Mouse (Mus musculus): Measurements from ENCODE around the gene Kng2.
"Not testable (repeated sequence)": the region's sequence is repeated elsewhere in the genome, so short reads cannot be mapped to it uniquely, and the experiment has no call there.

Kng2 gene

DNA sequence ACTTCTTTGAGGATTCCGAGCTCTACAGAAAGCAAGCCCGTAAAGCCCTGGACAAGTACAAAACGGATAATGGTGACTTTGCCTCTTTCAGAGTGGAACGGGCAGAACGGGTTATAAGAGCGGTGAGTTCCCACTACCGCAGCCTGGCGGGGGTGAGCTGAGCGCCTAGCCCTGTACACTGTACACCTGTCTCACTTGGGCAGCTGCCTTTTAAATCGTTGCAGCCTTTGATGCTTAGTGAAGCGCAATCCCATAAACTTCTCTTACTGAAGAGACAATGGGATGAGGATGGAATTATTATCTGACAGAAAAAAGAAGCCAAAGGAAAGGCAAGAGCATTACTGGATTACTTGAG, 73.2 kb downstream of the Kng2 start:
- no peak for DNase-seq (ENCODE audit: low read depth, low spot score)

DNA sequence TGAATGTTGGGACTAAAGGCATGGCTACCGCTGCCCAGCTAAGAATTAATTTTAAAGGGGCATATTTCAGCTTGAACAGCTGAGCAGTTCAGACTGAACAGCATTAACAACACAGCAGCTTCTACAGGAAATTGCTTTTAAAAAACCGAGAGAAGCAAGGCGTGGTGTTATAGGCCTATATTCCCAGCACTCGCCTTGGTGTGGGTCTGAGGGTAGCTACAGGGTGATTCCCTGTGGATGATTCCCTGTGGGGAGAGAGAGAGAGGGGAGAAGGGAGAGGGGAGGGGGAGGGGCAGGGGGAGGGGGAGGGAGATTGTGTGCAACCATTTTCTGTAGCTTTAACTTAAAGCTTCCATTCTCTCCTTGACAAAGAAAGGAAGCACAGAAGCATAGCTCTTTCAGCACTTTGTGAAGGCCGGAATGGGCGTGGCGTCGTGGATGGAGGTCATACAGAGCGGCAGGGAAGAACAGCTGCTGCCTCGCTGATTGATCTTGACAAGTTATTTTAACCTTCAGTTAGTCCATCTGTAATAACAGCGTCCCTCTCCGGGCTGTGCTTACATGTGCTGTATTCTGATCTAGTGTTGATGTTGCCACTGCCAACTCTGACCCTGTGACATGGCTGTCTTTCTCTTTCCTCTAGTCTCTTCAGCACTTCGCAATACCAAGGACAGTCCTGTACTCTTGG, 73.7 kb downstream of the Kng2 start:
- peak; percentile 46 for DNase-seq (ENCODE audit: low read depth, low spot score)

DNA sequence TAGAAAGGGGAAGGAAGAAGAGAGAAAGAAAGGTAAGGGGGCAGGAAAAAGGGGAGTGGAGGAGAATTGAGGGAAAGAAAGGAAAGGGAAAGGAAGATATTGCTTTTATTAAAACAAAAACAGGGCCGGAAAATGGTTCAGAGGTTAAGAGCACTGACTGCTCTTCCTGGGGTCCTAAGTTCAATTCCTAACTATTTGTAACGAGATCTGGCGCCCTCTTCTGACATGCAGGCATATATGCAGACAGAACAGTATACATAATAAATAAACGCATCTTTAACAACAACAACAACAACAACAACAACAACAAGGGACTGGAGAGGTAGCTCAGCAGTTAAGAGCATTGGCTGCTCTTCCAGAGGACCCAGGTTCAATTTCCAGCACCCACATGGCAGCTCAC, 76.2 kb downstream of the Kng2 start:
- no peak for DNase-seq (ENCODE audit: low read depth, low spot score)

DNA sequence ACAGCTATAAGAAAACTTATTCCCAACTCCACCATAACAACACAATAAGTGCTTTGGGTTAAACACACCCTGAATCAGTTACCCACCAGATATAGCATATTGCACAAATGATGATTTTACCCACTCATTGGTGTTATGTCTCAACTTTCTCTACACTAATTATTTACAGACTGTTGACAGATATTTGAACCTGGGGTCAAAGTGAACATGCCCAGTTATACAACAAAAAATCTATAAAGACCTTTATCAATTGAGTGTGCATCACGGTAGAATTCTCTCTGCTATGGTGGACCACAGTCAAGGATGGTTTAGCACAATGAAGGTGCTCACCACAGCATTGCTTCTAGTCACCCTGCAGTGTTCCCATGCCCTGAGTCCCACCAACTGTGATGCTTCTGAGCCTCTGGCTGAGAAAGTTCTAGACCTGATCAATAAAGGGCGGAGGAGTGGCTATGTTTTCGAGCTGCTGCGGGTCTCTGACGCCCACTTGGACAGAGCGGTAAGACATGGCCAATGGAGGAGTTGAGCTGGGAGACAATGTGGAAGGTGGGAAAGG, 78.4 kb downstream of the Kng2 start, which contains the start of gene Hrg:
Gene Hrg, plus strand, starts transcription at position 233 of the 556 bp plus-strand sequence.
- no peak for DNase-seq (ENCODE audit: low read depth, low spot score)

DNA sequence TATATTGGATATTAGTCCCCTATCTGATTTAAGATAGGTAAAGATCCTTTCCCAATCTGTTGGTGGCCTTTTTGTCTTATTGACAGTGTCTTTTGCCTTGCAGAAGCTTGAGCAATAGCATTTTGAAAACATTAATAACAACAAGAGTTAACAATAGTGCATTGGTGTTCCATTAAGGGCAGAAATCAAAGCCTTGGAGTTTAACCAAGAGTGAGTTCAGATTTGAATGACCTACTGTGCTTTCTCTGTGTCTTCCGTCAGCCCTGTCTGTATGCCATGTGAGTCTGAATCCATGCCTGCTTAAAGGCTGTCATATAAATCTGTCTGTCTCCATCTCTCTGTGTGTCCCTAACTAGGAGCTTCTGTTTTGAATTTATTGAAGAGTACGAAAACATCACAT, 81.9 kb downstream of the Kng2 start:
- no peak for DNase-seq (ENCODE audit: low read depth, low spot score)

DNA sequence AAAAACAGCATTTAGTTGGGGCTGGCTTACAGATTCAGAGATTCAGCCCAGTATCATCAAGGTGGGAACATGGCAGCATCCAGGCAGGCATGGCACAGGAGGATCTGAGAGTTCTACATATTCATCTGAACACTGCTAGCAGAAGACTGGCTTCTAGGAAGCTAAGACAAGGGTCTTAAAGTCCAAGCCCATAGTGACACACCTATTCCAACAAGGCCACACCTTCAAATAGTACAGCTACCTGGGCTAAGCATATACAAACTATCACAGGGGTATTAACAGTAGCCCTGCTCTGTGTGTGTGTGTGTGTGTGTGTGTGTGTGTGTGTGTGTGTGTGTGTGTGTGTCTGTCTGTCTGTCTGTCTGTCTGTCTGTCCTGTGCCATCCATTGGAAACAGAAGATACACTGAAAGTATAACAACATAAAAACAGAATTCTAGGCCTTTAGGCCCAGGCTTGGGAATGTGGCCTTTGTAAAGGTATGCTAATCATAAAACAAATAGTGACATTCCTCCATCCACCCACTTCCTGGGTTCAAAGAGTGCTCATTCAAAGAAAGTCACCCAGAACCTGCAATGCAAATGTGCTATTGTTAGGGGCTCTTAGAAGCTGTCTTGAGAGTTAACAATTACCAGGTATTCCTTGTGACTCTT, 87.3 kb downstream of the Kng2 start:
- not testable (repeated sequence) for DNase-seq (ENCODE audit: low read depth, low spot score)

DNA sequence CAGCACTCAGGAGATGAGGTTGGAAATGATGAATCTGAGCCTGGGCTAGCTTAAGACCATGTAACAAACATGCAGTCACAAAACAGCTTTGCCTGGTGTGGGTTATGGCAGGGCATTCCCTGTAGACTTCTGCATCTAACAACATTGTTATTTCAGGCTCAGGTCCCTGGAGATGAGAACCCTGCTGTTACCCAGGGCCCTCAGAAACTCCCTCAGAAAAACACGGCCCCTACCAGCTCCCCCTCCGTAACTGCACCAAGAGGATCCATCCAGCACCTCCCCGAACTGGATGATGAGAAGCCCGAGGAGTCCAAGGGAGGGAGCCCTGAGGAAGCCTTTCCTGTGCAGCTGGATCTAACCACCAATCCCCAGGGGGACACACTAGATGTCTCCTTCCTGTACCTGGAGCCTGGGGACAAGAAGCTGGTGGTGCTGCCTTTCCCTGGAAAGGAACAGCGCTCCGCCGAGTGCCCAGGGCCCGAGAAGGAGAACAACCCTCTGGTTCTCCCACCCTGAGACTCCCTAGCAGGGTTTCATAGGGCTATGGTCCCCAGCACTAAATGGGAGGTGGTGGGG, 90.1 kb downstream of the Kng2 start:
- no peak for DNase-seq (ENCODE audit: low read depth, low spot score)

DNA sequence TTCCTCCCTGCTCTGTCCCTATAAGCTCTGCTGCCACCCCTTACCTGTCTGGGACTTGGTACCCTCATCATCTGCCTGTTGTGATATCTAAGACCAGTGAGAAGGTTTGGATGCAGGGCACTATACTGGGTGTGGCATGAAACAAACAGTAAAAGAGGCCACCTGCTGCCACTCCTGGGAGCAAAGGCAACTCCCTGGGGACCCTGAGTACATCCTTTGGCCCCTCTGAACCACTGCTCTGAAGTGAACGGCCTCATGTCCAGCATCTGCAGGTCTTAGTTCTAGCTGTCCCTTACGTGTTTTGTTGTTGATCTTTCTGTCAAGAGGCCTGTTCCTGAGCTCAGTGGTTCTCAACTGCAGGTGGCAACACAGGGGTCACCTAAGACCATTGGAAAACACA, 90.7 kb downstream of the Kng2 start:
- DNase-seq (ENCODE audit: low read depth, low spot score) = no peak

DNA sequence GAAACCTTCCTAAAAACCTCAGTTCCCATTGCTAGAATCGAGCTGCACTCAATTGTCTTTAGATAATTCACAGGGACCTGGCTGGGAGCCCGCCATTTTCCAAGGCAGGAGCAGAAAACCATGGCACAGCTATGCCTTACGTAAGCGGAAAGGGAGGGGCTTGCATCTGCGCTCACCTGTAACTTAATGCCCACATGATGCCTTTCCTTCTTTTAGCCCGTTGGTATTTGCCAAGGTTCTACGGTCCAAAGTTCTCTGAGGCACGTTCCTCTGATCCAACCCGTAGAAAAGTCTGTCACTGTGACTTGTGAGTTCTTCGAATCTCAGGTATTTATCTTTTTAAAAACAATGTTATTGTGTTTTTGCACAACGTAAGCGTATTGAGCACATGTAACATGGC, 91.7 kb downstream of the Kng2 start:
- DNase-seq (ENCODE audit: low read depth, low spot score) = no peak

All from WW6 (cell line).